Mouse (Mus musculus) cerebral cortex, adult 2 months (tissue): ENCODE data around the gene Smtnl1.

Experiments used
- WGBS: fragments of 180-500 bp; shearing (Covaris S2); methylation state at CpG from one replicate; pipeline ENCODE4 v1.1.7; 2018; 5-methylcytosine and 5-hydroxymethylcytosine counted together

Gene Smtnl1

GRCm38 (mm10) chr2:84837817-84838592 lies 15.6 kb upstream of the Smtnl1 start:
- WGBS = 43% methylated on average over 9 of the region's 9 CpGs

GRCm38 (mm10) chr2:84837107-84837506 lies 14.7 kb upstream of the Smtnl1 start:
- WGBS = 81% methylated on average over 8 of the region's 8 CpGs

GRCm38 (mm10) chr2:84831666-84832391 lies 9.4 kb upstream of the Smtnl1 start:
- WGBS = 11% methylated on average over 10 of the region's 10 CpGs

GRCm38 (mm10) chr2:84827283-84827920 lies 5.0 kb upstream of the Smtnl1 start:
- under 1% methylated on average over 29 of the region's 29 CpGs for WGBS

- WGBS = under 1% methylated on average over 34 of the region's 34 CpGs
These were observed 4.2 kb upstream of the Smtnl1 start, which contains the start of gene Timm10 for GRCm38 (mm10) chr2:84826488-84827282. TSS of gene Timm10 (plus strand) at chr2:84826997.

GRCm38 (mm10) chr2:84823237-84823636 lies 785 bp upstream of the Smtnl1 start:
- WGBS = 23% methylated on average over 2 of the region's 2 CpGs

- WGBS = 29% methylated on average over 3 of the region's 3 CpGs
These were observed 2.6 kb downstream of the Smtnl1 start for GRCm38 (mm10) chr2:84819861-84820260.

- 88% methylated on average over 6 of the region's 6 CpGs for WGBS
These were observed 9.8 kb downstream of the Smtnl1 start for GRCm38 (mm10) chr2:84812676-84813075.

GRCm38 (mm10) chr2:84811880-84812279 lies 10.6 kb downstream of the Smtnl1 start:
- 94% methylated on average over 7 of the region's 7 CpGs for WGBS

- WGBS = 26% methylated on average over 26 of the region's 26 CpGs
These were observed 11.4 kb downstream of the Smtnl1 start for GRCm38 (mm10) chr2:84810886-84811577.

- WGBS = 57% methylated on average over 6 of the region's 6 CpGs
These were observed 11.9 kb downstream of the Smtnl1 start for GRCm38 (mm10) chr2:84810526-84810885.

- WGBS = 87% methylated on average over 5 of the region's 5 CpGs
These were observed 15.9 kb downstream of the Smtnl1 start for GRCm38 (mm10) chr2:84806546-84806945.

GRCm38 (mm10) chr2:84803963-84804362 lies 18.5 kb downstream of the Smtnl1 start:
- WGBS = 90% methylated on average over 7 of the region's 7 CpGs

- 92% methylated on average over 5 of the region's 5 CpGs for WGBS
These were observed 21.2 kb downstream of the Smtnl1 start for GRCm38 (mm10) chr2:84801223-84801622.

GRCm38 (mm10) chr2:84800304-84800703 lies 22.1 kb downstream of the Smtnl1 start:
- WGBS = 89% methylated on average over 4 of the region's 4 CpGs

- under 1% methylated on average over 16 of the region's 16 CpGs for WGBS
These were observed 23.4 kb downstream of the Smtnl1 start for GRCm38 (mm10) chr2:84799041-84799561.

GRCm38 (mm10) chr2:84798493-84798921 lies 23.9 kb downstream of the Smtnl1 start, which contains the start of gene Ube2l6:
TSS of gene Ube2l6 (plus strand) at chr2:84798828.
- 1% methylated on average over 21 of the region's 21 CpGs for WGBS

- 7% methylated on average over 13 of the region's 13 CpGs for WGBS
These were observed 24.5 kb downstream of the Smtnl1 start for GRCm38 (mm10) chr2:84797833-84798492.

- 84% methylated on average over 3 of the region's 3 CpGs for WGBS
These were observed 28.6 kb downstream of the Smtnl1 start for GRCm38 (mm10) chr2:84793871-84794270.

- WGBS = 91% methylated on average over 3 of the region's 3 CpGs
These were observed 29.3 kb downstream of the Smtnl1 start for GRCm38 (mm10) chr2:84793154-84793553.
